In the genomic region with DNA sequence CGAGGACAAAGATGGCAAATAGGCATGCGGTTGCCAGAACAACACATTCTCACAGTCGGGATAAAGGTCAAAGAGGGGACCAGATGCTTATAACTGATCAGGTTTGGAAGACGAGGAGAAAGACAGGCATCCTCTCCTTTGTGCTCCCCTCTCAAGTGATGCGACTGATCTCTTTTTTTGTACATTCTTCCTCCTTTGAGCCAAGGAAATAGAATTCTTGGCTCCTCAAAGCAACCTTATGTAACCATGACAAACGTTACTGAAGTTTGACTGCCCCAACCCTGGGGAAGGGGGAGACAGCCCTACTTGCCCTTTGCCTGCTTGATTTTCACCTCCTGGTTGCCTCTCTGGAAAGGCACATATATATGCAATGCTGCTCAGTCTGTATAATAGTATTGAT, we compare ENCODE assay signal across 22 mouse cellular contexts. TPM values are rescaled to one million over a fixed set of nuclear protein-coding genes. Genes with fewer than 3 reads are reported as not detected.
DNase-seq lines count a peak whose midpoint lies in the region; ATAC-seq lines count a peak whose summit lies in the region.
"Had no signal": no experiment of that assay in that cellular context is flagged by ENCODE, and none has a peak within 500 bp of the region (broad histone marks: within the 10 kb centered on the region; RNA-seq: fewer than 3 reads in every experiment).

No protein-coding gene starts in this region.

- 0 out of 2 replicates have a peak overlapping the region, but pooled peaks have one; percentile 9 for H3K9ac ChIP-seq in midbrain, embryonic 11.5 days (ENCODE audit: low read length)
- no peak overlapping the region for H3K9ac ChIP-seq in midbrain, embryonic 14.5 days (replicated peaks; ENCODE audit: low read length)
- H3K9ac ChIP-seq in neural tube, embryonic 12.5 days: no peak overlapping the region
- H3K9ac ChIP-seq: hindbrain, embryonic 15.5 days; kidney, embryonic 15.5 days; liver, embryonic 14.5 days; lung, embryonic 15.5 days had no signal

- H3K4me2 ChIP-seq in midbrain, embryonic 11.5 days: no peak overlapping the region
- H3K4me2 ChIP-seq in midbrain, embryonic 14.5 days (ENCODE audit: low read length): no peak overlapping the region
- no peak overlapping the region for H3K4me2 ChIP-seq in neural tube, embryonic 12.5 days (replicated peaks)
- H3K4me2 ChIP-seq: hindbrain, embryonic 15.5 days; kidney, embryonic 15.5 days; lung, embryonic 15.5 days had no signal

- H3K27ac ChIP-seq in midbrain, embryonic 11.5 days (ENCODE audit: low read depth, low read length): peak overlapping the region; percentile 14; the same call in 1 of the 2 replicates
- H3K27ac ChIP-seq in midbrain, embryonic 14.5 days (replicated peaks; ENCODE audit: low read depth, low read length): no peak overlapping the region
- H3K27ac ChIP-seq in neural tube, embryonic 12.5 days: no peak overlapping the region
- H3K27ac ChIP-seq: hindbrain, embryonic 15.5 days; kidney, embryonic 15.5 days; liver, embryonic 14.5 days; lung, embryonic 15.5 days; macrophage had no signal

- peak; percentile 80 for ATAC-seq in frontal cortex, adult (ENCODE audit: low TSS enrichment)
- ATAC-seq in midbrain, embryonic 11.5 days (ENCODE audit: low FRiP score): peak; percentile 30; the same call in 1 of the 2 replicates
- ATAC-seq in midbrain, embryonic 14.5 days (ENCODE audit: low FRiP score, low TSS enrichment): no peak
- 0 out of 2 replicates have a peak, but pooled peaks have one; percentile 17 for ATAC-seq in neural tube, embryonic 12.5 days (ENCODE audit: low FRiP score, low read depth)
- ATAC-seq: intestine, postnatal 0 days had no signal

- intact Hi-C loops in heart, postnatal 14 days (cut with DNase I): no loop called here

- DNase-seq in frontal cortex, postnatal 14 days (ENCODE audit: low spot score in 2 of 2): no peak
- peak; percentile 87 for DNase-seq in midbrain, embryonic 11.5 days (ENCODE audit: low spot score, missing footprints)
- no peak for DNase-seq in midbrain, embryonic 14.5 days
- DNase-seq in embryo, embryonic 10 days (ENCODE audit: low spot score): peak; percentile 45
- no peak for DNase-seq in heart, postnatal 14 days
- DNase-seq: adrenal gland, postnatal 25 days; cerebellum, adult 2 months; gastrocnemius, postnatal 36 days; kidney, postnatal 4 days; right cerebral cortex, adult 18-20 months; thymus, adult 18-20 months; thymus, postnatal 4 days had no signal

- H3K9me3 ChIP-seq in midbrain, embryonic 11.5 days (ENCODE audit: control insufficient read depth, low read length): no peaks in the 10 kb centered on the region
- H3K9me3 ChIP-seq in midbrain, embryonic 14.5 days (ENCODE audit: control insufficient read depth, low read length): no peaks in the 10 kb centered on the region
- H3K9me3 ChIP-seq in neural tube, embryonic 12.5 days: no peaks in the 10 kb centered on the region
- H3K9me3 ChIP-seq: hindbrain, embryonic 15.5 days; kidney, embryonic 15.5 days; lung, embryonic 15.5 days had no signal

- H3K4me1 ChIP-seq in midbrain, embryonic 11.5 days (ENCODE audit: control insufficient read depth, insufficient read depth, low read length): peaks cover 7% of the 10 kb centered on the region
- H3K4me1 ChIP-seq in midbrain, embryonic 14.5 days (ENCODE audit: control insufficient read depth, insufficient read depth, low read length): peaks cover 4% of the 10 kb centered on the region; the same call in 1 of the 2 replicates
- H3K4me1 ChIP-seq in neural tube, embryonic 12.5 days: peaks cover 10% of the 10 kb centered on the region; the same call in 1 of the 2 replicates
- H3K4me1 ChIP-seq: kidney, embryonic 15.5 days; lung, embryonic 15.5 days had no signal

- 11% methylated on average over 6 of the region's 6 CpGs for WGBS in midbrain, embryonic 11.5 days
- 6% methylated on average over 6 of the region's 6 CpGs for WGBS in midbrain, embryonic 14.5 days
- WGBS in neural tube, embryonic 12.5 days: 17% methylated on average over 6 of the region's 6 CpGs

- no peaks in the 10 kb centered on the region for H3K27me3 ChIP-seq in midbrain, embryonic 11.5 days (ENCODE audit: control insufficient read depth, insufficient read depth, low read length)
- H3K27me3 ChIP-seq in midbrain, embryonic 14.5 days (ENCODE audit: control insufficient read depth, insufficient read depth, low read length): no peaks in the 10 kb centered on the region
- no peaks in the 10 kb centered on the region for H3K27me3 ChIP-seq in neural tube, embryonic 12.5 days (replicated peaks)
- H3K27me3 ChIP-seq: CH12.LX; hindbrain, embryonic 15.5 days; kidney, embryonic 15.5 days; lung, embryonic 15.5 days had no signal

- no peaks in the 10 kb centered on the region for H3K36me3 ChIP-seq in midbrain, embryonic 11.5 days (ENCODE audit: control insufficient read depth, insufficient read depth, low read length)
- H3K36me3 ChIP-seq in midbrain, embryonic 14.5 days (ENCODE audit: control insufficient read depth, insufficient read depth, low read length): no peaks in the 10 kb centered on the region
- no peaks in the 10 kb centered on the region for H3K36me3 ChIP-seq in neural tube, embryonic 12.5 days
- H3K36me3 ChIP-seq: hindbrain, embryonic 15.5 days; kidney, embryonic 15.5 days; lung, embryonic 15.5 days had no signal

- H3K4me3 ChIP-seq in midbrain, embryonic 11.5 days (ENCODE audit: low read depth, low read length): no peak overlapping the region
- no peak overlapping the region for H3K4me3 ChIP-seq in midbrain, embryonic 14.5 days (replicated peaks; ENCODE audit: low read depth, low read length)
- H3K4me3 ChIP-seq in neural tube, embryonic 12.5 days: no peak overlapping the region
- H3K4me3 ChIP-seq: hindbrain, embryonic 15.5 days; kidney, embryonic 15.5 days; lung, embryonic 15.5 days had no signal

RNA-seq across cellular contexts. Expression of a gene that starts 51.8 kb away (rescaled TPM):
- polyA plus RNA-seq in midbrain, embryonic 11.5 days (2014; fragmentation: Nextera tagmentation; extraction: Ambion mirVana): 12.7 and 14.6 TPM in 2 replicates
- 29.0 and 32.0 TPM in 2 replicates for polyA plus RNA-seq in midbrain, embryonic 14.5 days (2014; fragmentation: Nextera tagmentation; extraction: Ambion mirVana)
- polyA plus RNA-seq in neural tube, embryonic 12.5 days (2016; fragmentation: Nextera tagmentation; extraction: Ambion mirVana): 26.8 and 29.7 TPM in 2 replicates
- 100 to 1,000 TPM; 202 to 231 TPM for total RNA-seq in heart, postnatal 14 days (2021)
- total RNA-seq: common myeloid progenitor, adult 5-6 weeks; gastrocnemius, postnatal 36 days had no signal
- polyA plus RNA-seq: macrophage had no signal

Comparison
In these comparisons a context has a peak if more than half of its experiments do, and no peak if none do; other contexts are left out.
1. DNase-seq: peak in midbrain, embryonic 11.5 days (single experiment) and embryo, embryonic 10 days (single experiment); none in frontal cortex, postnatal 14 days (0 of 2), midbrain, embryonic 14.5 days (single experiment) and heart, postnatal 14 days (0 of 2).